Mouse (Mus musculus): ENCODE results near the gene Sptbn2.

- TF ChIP-seq CTCF (IDR thresholded peaks at IDR 0.05; ENCODE audit: control insufficient read depth, insufficient read depth, insufficient replicate concordance, low read depth, low read length) (no peak), POLR2A (IDR thresholded peaks at IDR 0.05; ENCODE audit: control insufficient read depth, low read depth, low read length) (no peak)
Observed at GRCm38 (mm10) chr19:4785206-4785605, 74.2 kb downstream of the Sptbn2 start.

Data from testis, adult 2 months (tissue).